Mouse (Mus musculus) midbrain, embryonic 16.5 days (tissue): Measurements from ENCODE around the gene Olfr266. TPM values are rescaled to one million over a fixed set of nuclear protein-coding genes. Genes with fewer than 3 reads are reported as not detected.

Experiments used
- ATAC-seq: fragments of 200-750 bp; cut with Nextera tagmentation; 2 replicates; pipeline ENCODE4 v1.8.0; 2017; ENCODE audit warnings: moderate TSS enrichment
- H3K27ac ChIP-seq: fragments of 300-500 bp; sonication (generic); 2 replicates; pipeline ENCODE4 v1.5.1; 2014; ENCODE audit warnings: mild to moderate bottlenecking, low read length, mixed read lengths
- H3K27me3 ChIP-seq: fragments of 300-500 bp; sonication (generic); 2 replicates; pipeline ENCODE4 v1.6.1; 2014; ENCODE audit warnings: low read depth, low read length, mixed read lengths; ENCODE audit not compliant: control insufficient read depth, insufficient read depth
- H3K36me3 ChIP-seq: fragments of 300-500 bp; sonication (generic); 2 replicates; pipeline ENCODE4 v1.6.1; 2014; ENCODE audit warnings: mild to moderate bottlenecking, low read length, moderate library complexity, mixed read lengths; ENCODE audit not compliant: control insufficient read depth, insufficient read depth
- H3K4me1 ChIP-seq: fragments of 300-500 bp; sonication (generic); 2 replicates; pipeline ENCODE4 v1.6.1; 2014; ENCODE audit warnings: mild to moderate bottlenecking, low read length, mixed read lengths; ENCODE audit not compliant: control insufficient read depth, insufficient read depth
- H3K4me2 ChIP-seq: fragments of 300-500 bp; sonication (generic); 2 replicates; pipeline ENCODE4 v1.6.1; 2014; ENCODE audit warnings: mild to moderate bottlenecking, low read length, mixed read lengths
- H3K4me3 ChIP-seq: fragments of 300-500 bp; sonication (generic); 2 replicates; pipeline ENCODE4 v1.5.1; 2014; ENCODE audit warnings: low read depth, mild to moderate bottlenecking, low read length, moderate library complexity, mixed read lengths
- H3K9ac ChIP-seq: fragments of 300-500 bp; sonication (generic); 2 replicates; pipeline ENCODE4 v1.6.1; 2014; ENCODE audit warnings: low read depth, low read length, mixed read lengths
- H3K9me3 ChIP-seq: fragments of 300-500 bp; sonication (generic); replicated peaks from 2 replicates; pipeline ENCODE4 v1.6.1; 2014; ENCODE audit warnings: mild to moderate bottlenecking, low read length, mixed read lengths; ENCODE audit not compliant: control insufficient read depth, poor library complexity, severe bottlenecking
- WGBS: fragments of 180-500 bp; shearing (Covaris S2); extraction: QIAGEN DNeasy Blood & Tissue Kit; methylation state at CpG from one replicate; pipeline ENCODE4 v1.1.7; 2014; 5-methylcytosine and 5-hydroxymethylcytosine counted together
- polyA plus RNA-seq: library from polyadenylated mRNA; unstranded; fragments of >200 nt; fragmentation: Nextera tagmentation; extraction: Ambion mirVana; gene quantifications from 2 replicates; pipeline ENCODE4 v1.2.1, GENCODE M21; 2015

Olfr266 gene
- polyA plus RNA-seq, 1 experiment from 2014 or later: not detected

DNA sequence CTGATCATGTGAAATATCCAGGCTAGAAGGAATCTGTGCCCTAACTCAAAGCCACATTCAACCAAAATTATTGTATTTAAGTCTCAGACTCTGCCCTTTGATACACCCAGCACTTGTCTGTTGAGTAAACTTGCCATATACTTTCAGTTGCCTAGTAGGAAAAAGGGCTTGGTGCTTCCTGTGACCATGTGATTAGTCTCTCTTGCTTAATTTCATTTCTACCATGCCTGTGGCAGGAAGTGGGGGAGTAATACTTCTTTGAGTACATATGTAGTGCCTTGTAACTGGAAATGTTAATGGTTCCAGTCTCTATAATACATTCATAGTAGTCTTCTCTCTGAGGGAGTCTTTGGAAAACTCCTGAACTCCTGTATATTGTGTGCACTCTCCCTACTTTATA is 38.1 kb downstream of the Olfr266 start:
- Histone ChIP-seq H3K4me1 (no peaks in the 10 kb centered on the region), H3K4me2 (no peak overlapping the region), H3K9me3 (no peaks in the 10 kb centered on the region), H3K27ac (no peak overlapping the region), H3K36me3 (no peaks in the 10 kb centered on the region), H3K9ac (no peak overlapping the region), H3K4me3 (no peak overlapping the region), H3K27me3 (no peaks in the 10 kb centered on the region)
- ATAC-seq: no peak

- Histone ChIP-seq H3K27me3 (no peaks in the 10 kb centered on the region), H3K27ac (no peak overlapping the region), H3K36me3 (no peaks in the 10 kb centered on the region), H3K9me3 (no peaks in the 10 kb centered on the region), H3K9ac (no peak overlapping the region), H3K4me3 (no peak overlapping the region), H3K4me1 (no peaks in the 10 kb centered on the region), H3K4me2 (no peak overlapping the region)
- ATAC-seq: no peak
- WGBS: 82% methylated on average over 3 of the region's 3 CpGs
These were observed 41.0 kb downstream of the Olfr266 start for GRCm38 (mm10) chr3:106785130-106785529.

GRCm38 (mm10) chr3:106771834-106772233 is 54.3 kb downstream of the Olfr266 start:
- ATAC-seq: no peak
- no peaks in the 10 kb centered on the region for H3K27me3 ChIP-seq
- no peaks in the 10 kb centered on the region for H3K36me3 ChIP-seq
- H3K4me2 ChIP-seq: no peak overlapping the region
- no peak overlapping the region for H3K9ac ChIP-seq
- H3K9me3 ChIP-seq: no peaks in the 10 kb centered on the region
- H3K4me1 ChIP-seq: no peaks in the 10 kb centered on the region
- H3K27ac ChIP-seq: no peak overlapping the region
- 79% methylated on average over 1 of the region's 1 CpGs for WGBS
- H3K4me3 ChIP-seq: no peak overlapping the region

Other genes with a start within 250 kb of the Olfr266 start
- gene Lrif1, start 141.3 kb downstream of the Olfr266 start, polyA plus RNA-seq: 18.9 and 19.9 TPM in 2 replicates
- gene Cd53, start 36.1 kb downstream of the Olfr266 start, polyA plus RNA-seq: 3.3 and 5.0 TPM in 2 replicates
- 16.0 and 17.8 TPM in 2 replicates for gene Kcna3, start 209.9 kb upstream of the Olfr266 start, polyA plus RNA-seq